Mouse (Mus musculus) NIH3T3 (cell line): ENCODE measurements around the gene Ltbr.

Source experiments
- DNase-seq: peaks from one replicate; pipeline ENCODE4 v3.0.0-alpha.2; 2012; ENCODE audit warnings: low read depth

The Ltbr gene

DNA sequence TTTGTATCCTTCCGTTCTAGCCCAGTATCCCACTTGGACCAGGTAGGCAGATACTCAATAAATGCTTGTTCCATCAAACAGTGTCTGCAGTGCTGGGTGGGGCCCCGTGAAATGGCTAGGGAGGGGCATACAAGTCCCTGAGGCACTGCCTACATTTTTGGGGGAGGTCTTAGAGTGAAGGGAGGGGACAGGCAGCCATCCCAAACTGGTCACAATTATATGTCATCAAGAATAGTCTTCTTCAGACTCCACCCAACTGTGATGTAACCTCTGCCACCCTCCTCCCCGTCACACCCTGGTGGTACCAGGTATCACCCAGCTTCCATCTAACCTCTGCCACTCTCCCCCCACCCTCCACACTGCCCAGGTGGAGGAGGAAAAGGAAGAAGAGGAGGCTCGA, 31.2 kb upstream of the Ltbr start:
- DNase-seq, result no peak

DNA sequence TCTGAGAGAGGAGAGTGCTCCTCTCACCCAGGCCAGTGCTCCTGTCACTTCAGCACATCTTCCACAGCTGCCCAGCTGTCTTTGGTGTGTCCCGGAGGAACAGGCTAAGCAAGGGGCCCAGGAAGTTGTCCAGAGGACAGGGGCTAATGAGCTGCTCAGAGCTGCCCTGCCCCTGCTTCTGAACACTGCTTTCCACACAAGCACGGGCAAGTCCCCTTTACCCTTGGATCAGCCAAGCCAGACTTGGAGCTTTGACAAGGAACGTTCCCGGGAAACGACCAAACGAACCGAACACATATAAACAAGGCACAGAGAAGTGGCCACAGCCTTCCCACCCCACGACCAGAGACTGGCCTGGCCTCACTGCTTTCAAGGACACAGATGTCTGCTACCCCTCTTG, 30.4 kb upstream of the Ltbr start:
- no peak for DNase-seq

DNA sequence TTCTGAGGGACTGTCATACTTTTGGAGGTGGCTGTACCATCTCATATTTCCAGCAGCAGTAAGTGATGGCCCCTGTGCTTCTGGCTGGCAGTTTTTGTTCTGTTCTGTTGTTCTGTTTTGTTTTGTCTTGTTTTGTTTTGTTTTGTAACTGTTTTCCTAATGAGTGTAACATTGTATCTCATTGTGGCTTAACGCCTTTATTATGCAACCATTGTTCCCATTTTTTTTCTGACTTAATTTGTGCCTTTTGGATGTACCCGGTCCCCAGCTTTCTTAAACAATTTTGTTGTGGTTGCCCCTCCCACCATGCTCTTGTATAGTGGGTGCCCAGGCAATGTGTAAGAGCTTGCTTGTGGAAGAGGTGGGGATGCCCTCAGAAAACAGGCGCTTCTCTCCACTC, 28.5 kb upstream of the Ltbr start:
- no peak for DNase-seq

DNA sequence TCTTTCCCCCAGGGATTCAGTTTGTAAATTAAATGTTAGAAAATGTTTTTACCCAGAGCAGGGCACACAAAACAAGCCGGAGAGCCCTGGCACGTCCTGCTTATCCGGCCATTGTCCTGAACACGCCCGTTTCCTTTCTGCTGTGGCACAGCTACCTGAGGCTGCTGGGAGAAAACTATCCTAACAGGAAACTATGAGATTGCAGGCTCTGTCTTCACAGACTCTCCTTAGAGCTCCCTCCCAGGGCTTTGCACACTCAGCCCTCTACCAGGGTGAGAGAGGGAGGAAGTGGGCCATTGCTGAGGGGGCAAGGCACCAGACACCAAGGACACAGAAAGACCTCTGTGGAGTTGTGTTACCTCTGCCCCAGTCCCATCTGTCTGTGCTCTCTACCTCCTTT, 26.6 kb upstream of the Ltbr start:
- no peak for DNase-seq

DNA sequence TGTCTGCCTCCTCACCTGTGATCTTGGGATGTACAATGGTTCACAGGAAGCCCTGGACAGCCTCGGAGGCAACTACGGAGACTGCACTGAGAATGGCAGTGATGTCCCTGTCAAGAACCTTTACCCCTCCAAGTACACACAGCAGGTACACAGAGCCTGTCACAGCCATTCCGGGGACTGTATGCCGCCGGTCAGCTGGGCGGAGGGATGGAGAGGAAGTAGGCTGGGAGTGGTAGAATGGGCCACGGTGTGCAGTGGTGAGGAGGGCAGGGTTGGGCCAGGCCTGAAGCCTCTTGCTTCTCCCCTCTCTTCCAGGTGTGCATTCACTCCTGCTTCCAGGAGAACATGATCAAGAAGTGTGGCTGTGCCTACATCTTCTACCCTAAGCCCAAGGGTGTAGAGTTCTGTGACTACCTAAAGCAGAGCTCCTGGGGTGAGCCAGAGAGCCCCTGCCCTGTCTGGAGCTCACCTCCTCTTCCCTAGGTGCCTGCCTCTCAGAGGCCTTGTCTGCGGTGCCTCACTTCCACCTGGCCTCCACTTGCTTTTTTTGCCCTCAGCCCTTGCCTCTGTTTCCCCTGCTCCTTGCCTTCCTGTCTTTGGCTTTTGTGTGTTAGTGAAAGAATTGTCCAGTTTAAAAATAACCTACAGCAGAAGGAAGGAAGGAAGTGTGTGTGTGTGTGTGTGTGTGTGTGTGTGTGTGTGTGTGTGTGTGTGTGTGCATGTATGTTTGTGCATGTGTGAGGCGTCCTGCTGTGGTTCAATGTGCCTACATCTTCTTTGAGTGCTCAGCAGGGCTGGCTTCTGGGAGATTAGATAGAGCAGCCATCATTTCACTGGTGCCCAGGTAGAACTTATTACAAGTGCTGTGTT, 25.3 kb upstream of the Ltbr start:
- no peak for DNase-seq

DNA sequence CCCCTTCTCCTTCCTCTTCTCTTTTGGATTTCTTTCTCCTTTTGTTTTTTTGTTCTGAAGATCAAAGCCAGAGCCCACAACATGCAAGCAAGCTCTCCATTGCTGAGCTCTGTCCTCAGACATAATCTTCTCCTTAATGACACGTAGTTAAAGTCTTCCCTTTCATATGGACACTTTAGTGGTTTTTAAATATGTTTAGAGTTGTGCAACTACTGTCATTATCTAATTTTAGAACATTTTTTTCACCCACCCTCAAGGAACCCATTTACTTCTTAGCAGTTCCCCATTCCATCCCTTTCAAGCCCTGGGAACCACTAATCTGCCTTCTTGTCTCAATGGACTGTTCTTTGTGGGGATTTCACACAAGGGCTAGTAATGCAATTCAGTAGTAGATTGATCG, 20.7 kb upstream of the Ltbr start:
- DNase-seq, result no peak

DNA sequence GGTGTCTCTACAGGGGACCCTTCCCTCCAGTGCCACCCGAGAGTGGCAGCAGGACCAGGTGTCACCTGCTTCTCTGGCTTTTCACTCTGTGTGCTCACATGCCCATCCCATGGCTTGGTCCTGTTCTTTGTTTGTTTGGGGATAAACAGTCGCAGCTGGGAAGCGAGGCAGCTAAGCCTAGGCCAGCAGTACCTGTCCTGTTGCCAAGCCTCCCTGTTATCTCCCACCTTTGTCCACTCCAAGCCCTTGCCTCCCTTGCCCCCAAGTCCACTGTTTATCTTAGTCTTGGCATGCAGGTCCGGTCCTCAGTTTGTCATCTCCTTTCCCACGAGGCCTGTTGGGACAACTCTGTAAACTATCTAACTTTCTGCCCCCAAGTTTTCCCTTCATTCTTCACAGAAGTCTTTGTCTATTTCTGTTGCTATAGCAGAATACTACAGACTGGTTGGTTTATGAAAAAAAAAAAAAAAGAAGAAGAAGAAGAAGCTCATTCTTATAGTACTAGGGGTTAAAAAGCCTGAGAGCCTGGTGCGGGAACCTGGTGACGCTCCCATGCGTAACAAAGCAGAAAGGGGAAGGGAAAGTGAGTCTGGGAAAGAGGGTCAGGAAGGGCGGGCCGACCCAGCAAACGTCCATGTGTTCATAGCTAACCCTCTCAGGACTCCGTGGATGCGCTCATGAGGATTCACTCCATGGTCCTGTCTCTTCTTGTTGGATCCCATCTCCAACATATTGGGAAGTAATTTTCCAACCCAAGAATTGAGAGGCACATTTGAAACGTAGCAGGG, 19.6 kb upstream of the Ltbr start:
- no peak for DNase-seq

DNA sequence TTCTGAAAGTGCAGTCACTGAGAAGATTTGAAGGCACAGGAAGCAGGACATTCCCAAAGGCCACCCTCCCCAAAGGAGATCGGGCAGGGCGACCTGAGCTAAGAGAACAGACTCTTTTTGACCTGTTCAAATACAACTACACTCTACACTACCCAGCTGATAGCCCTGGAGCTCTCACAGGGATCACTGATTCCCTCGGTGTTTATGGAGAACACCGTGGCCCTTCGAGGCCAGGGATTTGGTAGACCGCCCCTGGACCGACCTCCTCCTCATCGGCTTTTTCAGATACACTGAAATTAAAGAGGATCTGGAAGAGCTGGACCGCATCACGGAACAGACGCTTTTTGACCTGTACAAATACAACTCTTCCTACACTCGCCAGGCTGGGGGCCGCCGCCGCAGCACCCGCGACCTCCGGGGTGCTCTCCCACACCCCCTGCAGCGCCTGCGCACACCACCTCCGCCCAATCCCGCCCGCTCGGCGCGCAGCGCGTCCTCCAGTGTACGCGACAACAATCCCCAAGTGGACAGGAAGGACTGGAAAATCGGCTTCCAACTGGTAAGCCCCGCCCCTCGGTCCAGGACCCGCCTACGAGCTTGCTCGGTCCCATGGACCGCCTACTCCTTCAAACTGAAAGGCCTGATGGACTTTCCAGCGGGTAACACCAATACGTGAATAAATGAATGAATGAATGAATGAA, 17.1 kb upstream of the Ltbr start:
- peak; percentile 85 for DNase-seq

DNA sequence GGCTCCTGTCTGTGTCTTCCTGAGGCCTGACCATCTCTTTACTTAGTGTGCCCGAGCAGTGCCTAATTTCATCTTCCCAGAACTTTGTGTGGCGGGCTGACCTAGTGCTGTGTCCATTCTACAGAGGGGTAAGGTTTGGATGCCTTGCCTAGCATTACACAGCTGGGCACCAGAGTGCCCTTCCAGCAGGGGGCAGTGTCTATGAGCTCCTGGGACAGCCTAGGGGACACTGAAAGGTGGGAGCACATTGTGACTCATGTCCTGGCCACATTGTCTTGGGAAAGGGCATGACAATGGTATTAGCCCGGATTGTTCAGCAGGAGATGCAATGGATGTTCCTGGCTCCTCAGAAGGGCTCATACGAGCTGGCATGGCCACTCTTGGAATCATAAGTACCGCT, 14.6 kb upstream of the Ltbr start:
- DNase-seq, result peak; percentile 41

DNA sequence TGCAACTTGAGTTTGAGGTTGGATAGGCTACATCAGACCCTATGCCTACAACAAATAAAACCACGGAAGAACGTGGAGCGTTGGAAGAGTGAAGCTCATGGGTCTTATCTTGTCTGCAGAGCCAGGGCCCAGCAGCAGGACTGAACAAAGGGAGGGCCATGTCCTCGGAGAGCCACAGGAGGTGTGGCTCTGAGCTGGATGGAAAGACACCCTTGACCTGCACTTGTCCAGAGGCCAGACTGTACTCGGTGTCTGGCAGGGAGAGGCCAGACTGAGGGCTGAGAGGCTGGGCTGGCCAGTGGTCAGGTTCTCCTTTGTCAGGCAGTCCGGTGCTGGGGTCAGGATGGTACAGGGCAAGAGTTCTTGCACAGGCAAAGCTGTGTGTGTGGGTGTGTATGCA, 11.7 kb upstream of the Ltbr start:
- no peak for DNase-seq

DNA sequence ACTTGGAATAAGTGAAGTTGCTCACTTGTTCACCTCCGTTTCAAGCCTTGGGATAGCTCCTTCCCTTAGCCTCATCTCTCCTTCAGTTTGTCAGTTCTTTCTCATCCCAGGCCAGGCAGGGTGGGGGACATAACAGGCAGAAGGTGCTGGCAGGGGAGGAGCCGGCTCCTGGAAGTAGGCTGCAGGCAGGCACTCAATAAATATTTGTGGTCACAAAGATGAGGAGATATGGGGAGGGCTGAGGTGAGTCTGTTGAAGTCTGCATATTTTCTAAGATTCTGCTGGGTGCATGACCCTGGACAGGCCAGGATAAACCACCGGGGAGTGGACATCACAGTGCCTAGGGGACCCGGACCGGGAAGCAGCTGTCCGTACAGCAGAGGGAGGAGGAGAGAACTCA, 9.9 kb upstream of the Ltbr start:
- DNase-seq, result no peak

DNA sequence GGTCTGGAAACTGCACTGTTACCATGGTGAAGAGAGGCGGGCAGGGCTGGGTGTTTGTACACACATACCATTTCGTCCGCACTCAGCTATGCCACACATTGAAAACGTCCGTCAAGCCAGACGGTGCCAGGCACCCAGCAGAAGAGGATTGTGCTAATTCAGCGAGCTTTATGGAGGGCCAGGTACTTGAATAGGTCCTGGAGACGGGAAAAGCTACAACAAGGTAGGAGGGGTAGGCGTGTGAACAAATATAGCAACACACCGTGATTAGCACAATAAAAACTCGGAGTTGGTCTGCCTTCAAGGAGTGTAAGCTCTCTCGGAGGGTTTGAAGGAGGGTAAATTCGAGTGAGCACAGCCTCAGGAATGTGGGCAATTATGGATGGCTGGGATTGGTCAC, 9.1 kb upstream of the Ltbr start:
- no peak for DNase-seq

DNA sequence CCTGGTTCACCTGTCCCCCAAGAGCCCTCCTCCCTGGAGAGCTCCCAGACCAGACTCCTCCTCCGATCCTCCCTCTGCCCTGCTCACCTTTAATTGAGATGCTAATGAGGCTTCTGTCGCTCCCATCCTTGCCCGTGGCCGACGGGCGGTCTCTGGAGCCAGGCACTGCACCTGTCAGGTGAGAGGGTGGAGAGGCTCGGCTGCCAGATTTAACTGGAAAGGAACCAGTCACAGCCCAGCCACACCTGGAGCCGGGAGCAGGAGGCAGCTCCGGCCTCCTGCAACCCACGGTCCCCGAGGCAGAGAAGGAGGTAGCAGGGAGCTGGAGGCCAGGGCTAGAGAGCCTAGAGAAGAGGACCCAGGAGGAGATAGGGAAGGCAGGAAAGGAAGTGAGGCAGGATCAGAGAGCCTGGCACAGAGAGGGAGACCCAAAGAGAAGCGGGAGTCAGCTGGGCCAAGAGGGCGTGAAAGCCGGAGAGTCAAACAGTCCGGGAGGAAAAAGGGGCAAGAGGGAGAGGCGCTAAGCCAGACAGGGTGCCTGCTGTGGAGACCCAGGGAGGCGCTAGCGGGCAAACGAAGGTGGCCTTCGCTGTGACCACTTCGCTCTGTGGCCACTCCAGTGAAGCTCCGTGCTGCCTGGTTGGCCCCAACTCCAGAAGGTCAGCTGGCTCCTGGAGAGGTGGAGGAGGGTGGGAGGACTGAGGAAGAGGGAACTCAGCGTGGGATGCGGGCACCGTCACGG, 7.6 kb upstream of the Ltbr start:
- no peak for DNase-seq

DNA sequence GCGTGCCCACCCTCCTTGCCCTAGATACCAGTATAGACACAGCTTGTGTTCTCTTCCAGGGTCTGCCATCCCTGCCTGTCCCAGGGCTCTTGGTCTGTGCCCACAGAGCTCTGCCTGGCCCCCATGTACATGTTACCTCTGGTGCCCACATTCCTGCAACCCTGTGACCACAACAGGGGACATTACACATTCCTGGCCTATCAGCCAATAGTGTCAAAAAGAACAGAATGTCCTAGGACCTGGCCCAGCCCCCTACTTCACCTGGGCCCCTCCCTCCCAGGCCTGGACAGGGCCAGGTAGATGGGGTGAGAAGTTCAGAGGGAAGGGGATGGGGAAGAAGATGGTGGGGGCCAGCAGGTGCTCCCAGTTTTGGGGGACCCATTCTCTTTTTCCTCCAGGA, 6.6 kb upstream of the Ltbr start, which contains the start of gene Scnn1a:
Gene Scnn1a (plus strand): TSS at position 337 of the 400 bp plus-strand sequence.
- no peak for DNase-seq

DNA sequence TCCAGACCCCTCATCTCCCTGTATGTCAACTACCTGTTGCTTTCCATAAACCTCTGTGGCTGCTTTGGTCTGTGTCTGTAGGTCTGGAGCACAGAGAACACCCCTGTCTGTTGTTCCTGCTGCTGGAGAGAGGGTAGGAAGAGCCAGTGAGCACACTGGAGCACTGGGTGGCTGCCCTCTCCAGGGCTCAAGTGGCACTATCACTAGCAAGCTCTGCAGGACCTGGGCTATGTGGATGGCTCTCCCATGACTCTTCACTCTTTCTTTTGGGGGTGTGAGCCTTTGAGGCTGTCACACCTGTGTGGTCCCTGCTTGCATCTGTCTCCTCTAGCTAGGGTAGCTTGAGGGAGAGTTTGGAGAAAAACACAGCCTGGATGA, 6.2 kb upstream of the Ltbr start:
- DNase-seq, result no peak

DNA sequence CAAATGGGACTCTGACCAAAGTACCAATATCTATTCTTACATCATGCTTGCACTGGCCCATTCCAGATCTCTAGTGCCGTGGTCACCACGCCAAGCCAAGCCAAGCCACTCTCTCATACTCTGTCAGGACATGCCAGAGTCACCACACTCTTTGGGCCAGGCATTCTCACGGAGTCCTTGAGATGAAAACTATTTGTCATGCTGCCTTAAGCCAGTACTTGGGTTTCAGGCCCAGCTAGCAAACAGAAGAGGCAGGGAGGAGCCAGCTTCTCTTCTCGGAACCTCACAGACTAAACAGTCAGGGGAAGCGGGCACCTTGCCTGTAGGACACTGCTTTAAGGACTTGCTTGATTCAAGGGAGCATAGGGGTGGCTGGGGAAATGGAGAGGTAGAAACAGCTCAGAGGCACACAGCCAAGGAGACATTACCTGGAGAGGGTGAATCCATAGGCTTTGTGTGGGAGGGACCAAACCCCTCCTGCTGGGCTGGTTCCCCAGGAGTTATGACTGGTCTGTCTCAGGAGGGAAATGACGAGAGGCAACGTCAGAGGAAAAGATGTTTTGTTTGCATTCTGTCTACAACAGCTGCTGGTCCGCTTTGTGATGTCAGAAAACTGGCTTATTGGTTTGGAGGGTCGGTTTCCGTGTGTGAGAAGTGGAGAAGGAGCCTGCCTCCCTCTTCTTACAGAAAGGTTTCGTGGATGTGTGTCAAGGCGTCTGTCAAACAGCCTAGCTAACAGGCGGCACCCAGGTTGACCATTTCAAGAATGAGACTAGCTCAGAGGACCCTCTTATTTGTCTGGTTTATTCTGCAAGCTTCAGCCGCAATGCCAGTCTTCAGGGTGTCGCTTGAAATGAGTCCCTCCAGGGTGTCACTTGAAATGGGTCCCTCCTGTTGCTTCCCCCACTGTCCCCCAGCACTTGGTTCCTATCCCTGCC, 5.6 kb upstream of the Ltbr start:
- DNase-seq, result no peak

DNA sequence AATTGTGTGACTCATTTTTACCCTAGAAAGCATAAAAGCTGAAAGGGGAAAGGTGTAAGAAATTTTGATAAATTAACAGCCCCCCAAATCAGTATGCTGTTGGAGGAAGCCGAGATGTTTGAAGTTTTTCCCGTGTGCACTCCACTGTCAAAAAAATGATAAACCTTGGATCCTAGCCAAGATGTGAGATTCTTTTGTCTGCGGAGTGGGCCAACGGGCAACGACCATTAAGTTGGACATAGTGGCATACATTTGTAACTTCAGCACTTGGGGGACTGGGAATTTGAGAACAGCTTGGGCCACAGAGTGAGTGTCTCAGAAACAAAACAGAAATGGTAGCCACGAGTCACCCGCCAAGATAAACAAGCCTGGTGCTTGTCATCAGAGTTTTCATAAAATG, 3.4 kb upstream of the Ltbr start:
- no peak for DNase-seq

DNA sequence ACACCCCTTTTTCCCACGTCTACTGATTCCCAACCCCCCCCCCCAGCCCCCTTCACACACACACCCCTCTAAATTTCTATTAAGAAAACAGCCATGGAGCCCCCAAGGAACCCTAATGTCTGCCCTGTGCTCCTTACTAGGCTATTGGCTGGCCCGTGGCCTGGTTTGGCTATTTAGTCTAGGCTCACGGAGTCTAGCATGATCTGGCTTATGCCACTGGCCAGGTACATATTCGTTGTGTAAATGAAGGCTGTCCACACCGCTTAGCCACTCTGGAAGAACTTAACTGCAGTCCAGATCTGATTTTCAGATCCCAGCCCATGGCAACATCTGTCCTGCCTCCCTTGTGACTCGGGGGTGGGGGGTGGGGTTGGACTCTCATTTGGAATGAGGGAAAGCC, 1.1 kb upstream of the Ltbr start:
- DNase-seq, result no peak

DNA sequence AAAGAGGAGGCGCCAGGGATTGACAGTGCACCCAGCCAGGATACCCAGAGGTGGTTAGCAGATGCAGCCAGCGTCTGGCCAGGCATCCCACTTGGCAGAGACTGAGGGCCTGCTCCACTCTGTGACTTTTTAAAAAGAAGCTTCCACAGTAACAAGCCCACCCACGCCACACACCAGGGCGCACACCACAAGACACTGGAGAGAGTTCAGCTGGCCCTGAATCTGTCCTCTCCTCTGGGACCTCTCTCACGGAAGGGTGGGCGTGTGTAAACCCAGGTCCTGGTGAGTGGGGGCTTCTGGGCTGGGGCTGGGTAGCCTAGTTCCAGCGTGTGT, 512 bp upstream of the Ltbr start:
- DNase-seq, result no peak

DNA sequence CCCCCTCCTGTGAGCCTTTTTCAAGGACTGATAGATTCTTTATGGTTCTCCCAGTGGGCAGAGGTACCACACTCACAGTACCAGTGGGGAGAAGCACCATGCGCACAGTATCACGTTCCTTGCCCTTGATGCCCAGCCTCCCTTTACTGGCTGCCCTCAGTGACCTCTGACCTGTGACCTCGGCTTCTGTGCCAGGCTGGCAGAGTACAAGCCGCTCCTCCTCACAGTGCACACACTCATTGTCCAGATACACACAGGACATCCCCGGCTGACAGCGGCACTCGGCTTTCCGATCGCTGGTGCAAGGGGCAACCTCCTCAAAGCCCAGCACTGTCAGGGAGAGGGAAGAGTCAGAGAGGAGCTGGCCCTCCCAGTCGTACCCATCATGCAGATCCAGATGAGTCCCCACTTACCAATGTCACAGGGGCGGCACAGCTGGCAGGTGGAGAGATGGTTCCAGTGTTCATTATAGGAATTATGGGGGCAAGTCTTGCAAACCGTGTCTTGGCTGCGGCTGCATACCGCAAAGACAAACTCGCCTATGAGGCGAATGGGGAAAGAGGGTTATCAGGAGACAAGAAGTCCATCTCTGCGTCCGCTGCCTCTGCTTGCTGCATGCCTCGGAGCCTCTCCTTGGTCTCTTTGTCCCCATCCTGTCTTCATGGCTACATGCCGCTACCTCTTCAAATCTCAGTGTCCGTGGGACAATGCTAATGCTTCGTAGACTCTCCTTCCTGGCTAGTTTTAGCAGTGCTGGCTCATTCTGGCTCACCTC, 917 bp downstream of the Ltbr start:
- DNase-seq, result peak; percentile 36
